Mouse (Mus musculus): ENCODE data around the gene Rnase10. TPM values are rescaled to one million over a fixed set of nuclear protein-coding genes. Genes with fewer than 3 reads are reported as not detected.
"Not testable (repeated sequence)": the region's sequence is repeated elsewhere in the genome, so short reads cannot be mapped to it uniquely, and the experiment has no call there.

Gene Rnase10
- polyA plus RNA-seq (2012; rRNA removed) = not detected in 2 replicates
- not detected in 2 replicates for polyA plus RNA-seq (2014; fragmentation: Nextera tagmentation; extraction: Ambion mirVana)

- TF ChIP-seq CTCF (IDR thresholded peaks at IDR 0.05; ENCODE audit: low read depth) (no peak), EP300 (IDR thresholded peaks at IDR 0.05; ENCODE audit: low read depth) (no peak)
- Histone ChIP-seq H3K4me3 (ENCODE audit: insufficient read depth in 1 of 2, low read depth in 2 of 2, low read length in 2 of 2) (no peak within 1 kb of the TSS), H3K27ac (no peak within 1 kb of the TSS), H3K4me1 (replicated peaks; ENCODE audit: control insufficient read depth in 2 of 2, insufficient read depth in 2 of 2, low read length in 1 of 2) (peaks cover 0 to 5% of the 10 kb centered on the region in 2 experiments; a peak in 1 of 4 replicates), H3K9ac (replicated peaks) (no peak within 1 kb of the TSS), H3K9me3 (ENCODE audit: control insufficient read depth, low read length) (no peaks in the 10 kb centered on the region), H3K27me3 (ENCODE audit: control insufficient read depth, insufficient read depth, low read length) (no peaks in the 10 kb centered on the region), H3K36me3 (replicated peaks; ENCODE audit: control insufficient read depth, insufficient read depth, low read depth) (no peaks in the 10 kb centered on the region), H3K4me2 (ENCODE audit: low read depth) (no peak within 1 kb of the TSS)
- DNase-seq (ENCODE audit: low read depth in 3 of 3, low spot score in 3 of 3) = no peak
- ATAC-seq (ENCODE audit: insufficient read depth) = no peak
- WGBS (ENCODE audit: insufficient replicate concordance) = 63% methylated on average over 8 of the region's 8 CpGs
Observed at GRCm38 (mm10) chr14:51007152-51007801, at the start of gene Rnase10. Rnase10 (plus strand) TSS chr14:51007751.

GRCm38 (mm10) chr14:50958289-50958995 is 49.1 kb upstream of the Rnase10 start:
- 38% methylated on average over 5 of the region's 5 CpGs for WGBS (ENCODE audit: insufficient replicate concordance)
- peak; percentile 74 for ATAC-seq (ENCODE audit: insufficient read depth)
- H3K27ac ChIP-seq = peak overlapping the region; percentile 31

GRCm38 (mm10) chr14:50968216-50968980 is 39.2 kb upstream of the Rnase10 start:
- Histone ChIP-seq H3K4me3 (ENCODE audit: insufficient read depth in 1 of 2, low read depth in 2 of 2, low read length in 2 of 2) (no peak overlapping the region), H3K27me3 (ENCODE audit: control insufficient read depth, insufficient read depth, low read length) (no peaks in the 10 kb centered on the region), H3K4me1 (replicated peaks; ENCODE audit: control insufficient read depth in 2 of 2, insufficient read depth in 2 of 2, low read length in 1 of 2) (peaks cover 0 to 11% of the 10 kb centered on the region in 2 experiments; a peak in 2 of 4 replicates), H3K4me2 (ENCODE audit: low read depth) (no peak overlapping the region), H3K27ac (no peak overlapping the region), H3K36me3 (replicated peaks; ENCODE audit: control insufficient read depth, insufficient read depth, low read depth) (no peaks in the 10 kb centered on the region), H3K9ac (replicated peaks) (no peak overlapping the region), H3K9me3 (ENCODE audit: control insufficient read depth, low read length) (no peaks in the 10 kb centered on the region)
- 65% methylated on average over 5 of the region's 5 CpGs for WGBS (ENCODE audit: insufficient replicate concordance)
- ATAC-seq (ENCODE audit: insufficient read depth) = no peak
- no peak for TF ChIP-seq CTCF (IDR thresholded peaks at IDR 0.05; ENCODE audit: low read depth)
- TF ChIP-seq EP300 (IDR thresholded peaks at IDR 0.05; ENCODE audit: low read depth) = no peak
- no peak for DNase-seq (ENCODE audit: low read depth in 3 of 3, low spot score in 3 of 3)

More at GRCm38 (mm10) chr14:50958289-50958995, 49.1 kb upstream of the Rnase10 start:
- H3K36me3 ChIP-seq (replicated peaks; ENCODE audit: control insufficient read depth, insufficient read depth, low read depth); H3K27me3 ChIP-seq (ENCODE audit: control insufficient read depth, insufficient read depth, low read length); H3K4me3 ChIP-seq (ENCODE audit: insufficient read depth in 1 of 2, low read depth in 2 of 2, low read length in 2 of 2); DNase-seq (ENCODE audit: low read depth in 3 of 3, low spot score in 3 of 3); H3K9me3 ChIP-seq (ENCODE audit: control insufficient read depth, low read length); H3K9ac ChIP-seq (replicated peaks): not testable (repeated sequence)
- H3K4me1 ChIP-seq (replicated peaks; ENCODE audit: control insufficient read depth in 2 of 2, insufficient read depth in 2 of 2, low read length in 1 of 2) = peaks cover 10 to 26% of the 10 kb centered on the region in 2 experiments; a peak in 3 of 4 replicates
- peak overlapping the region; percentile 33 for H3K4me2 ChIP-seq (ENCODE audit: low read depth)
- peak; percentile 73; the same call in 1 of the 2 replicates for TF ChIP-seq EP300 (IDR thresholded peaks at IDR 0.05; ENCODE audit: low read depth)

GRCm38 (mm10) chr14:50969041-50969440 is 38.5 kb upstream of the Rnase10 start:
- Histone ChIP-seq H3K4me1 (replicated peaks; ENCODE audit: control insufficient read depth in 2 of 2, insufficient read depth in 2 of 2, low read length in 1 of 2) (peaks cover 0 to 11% of the 10 kb centered on the region in 2 experiments; a peak in 2 of 4 replicates), H3K4me2 (ENCODE audit: low read depth) (no peak overlapping the region), H3K27ac (no peak overlapping the region), H3K9ac (replicated peaks) (no peak overlapping the region), H3K4me3 (ENCODE audit: insufficient read depth in 1 of 2, low read depth in 2 of 2, low read length in 2 of 2) (no peak overlapping the region), H3K36me3 (replicated peaks; ENCODE audit: control insufficient read depth, insufficient read depth, low read depth) (no peaks in the 10 kb centered on the region), H3K27me3 (ENCODE audit: control insufficient read depth, insufficient read depth, low read length) (no peaks in the 10 kb centered on the region), H3K9me3 (ENCODE audit: control insufficient read depth, low read length) (no peaks in the 10 kb centered on the region)
- WGBS (ENCODE audit: insufficient replicate concordance) = 46% methylated on average over 1 of the region's 1 CpGs
- DNase-seq (ENCODE audit: low read depth in 3 of 3, low spot score in 3 of 3) = no peak
- no peak for ATAC-seq (ENCODE audit: insufficient read depth)
- no peak for TF ChIP-seq CTCF (IDR thresholded peaks at IDR 0.05; ENCODE audit: low read depth)
- TF ChIP-seq EP300 (IDR thresholded peaks at IDR 0.05; ENCODE audit: low read depth) = no peak
